Mouse (Mus musculus) embryo, embryonic 11.5 days (tissue): ENCODE measurements around the gene Skap1.
"Not testable (repeated sequence)": the region's sequence is repeated elsewhere in the genome, so short reads cannot be mapped to it uniquely, and the experiment has no call there.

ENCODE experiments used
- DNase-seq: peaks from one replicate; pipeline ENCODE4 v3.0.0-alpha.2; 2012; ENCODE audit warnings: low read depth, low spot score

Gene Skap1

GRCm38 (mm10) chr11:96696168-96696727 is 231.9 kb downstream of the Skap1 start:
- DNase-seq = no peak

GRCm38 (mm10) chr11:96696842-96697455 is 232.6 kb downstream of the Skap1 start:
- no peak for DNase-seq

- no peak for DNase-seq
Observed at GRCm38 (mm10) chr11:96697467-96697866, 233.1 kb downstream of the Skap1 start.

- DNase-seq = no peak
Observed at GRCm38 (mm10) chr11:96703813-96704212, 239.4 kb downstream of the Skap1 start.

- DNase-seq = no peak
Observed at GRCm38 (mm10) chr11:96711268-96711667, 246.9 kb downstream of the Skap1 start.

GRCm38 (mm10) chr11:96711670-96712069 is 247.3 kb downstream of the Skap1 start:
- DNase-seq = no peak

- DNase-seq = no peak
Observed at GRCm38 (mm10) chr11:96713210-96714005, 249.0 kb downstream of the Skap1 start.

- DNase-seq = no peak
Observed at GRCm38 (mm10) chr11:96714011-96714410, 249.6 kb downstream of the Skap1 start.

GRCm38 (mm10) chr11:96715168-96715567 is 250.8 kb downstream of the Skap1 start:
- not testable (repeated sequence) for DNase-seq

- DNase-seq = no peak
Observed at GRCm38 (mm10) chr11:96718609-96719008, 254.2 kb downstream of the Skap1 start.

GRCm38 (mm10) chr11:96725833-96726232 is 261.4 kb downstream of the Skap1 start:
- no peak for DNase-seq

- no peak for DNase-seq
Observed at GRCm38 (mm10) chr11:96728577-96728976, 264.2 kb downstream of the Skap1 start.

GRCm38 (mm10) chr11:96729462-96729861 is 265.1 kb downstream of the Skap1 start:
- no peak for DNase-seq

GRCm38 (mm10) chr11:96730327-96730726 is 265.9 kb downstream of the Skap1 start:
- no peak for DNase-seq

- no peak for DNase-seq
Observed at GRCm38 (mm10) chr11:96732657-96733056, 268.3 kb downstream of the Skap1 start.

GRCm38 (mm10) chr11:96735908-96736307 is 271.5 kb downstream of the Skap1 start:
- peak; percentile 57 for DNase-seq

- no peak for DNase-seq
Observed at GRCm38 (mm10) chr11:96736361-96736760, 272.0 kb downstream of the Skap1 start.

- DNase-seq = no peak
Observed at GRCm38 (mm10) chr11:96737673-96738471, 273.5 kb downstream of the Skap1 start.

GRCm38 (mm10) chr11:96740796-96741195 is 276.4 kb downstream of the Skap1 start:
- DNase-seq = no peak

- DNase-seq = no peak
Observed at GRCm38 (mm10) chr11:96741995-96742394, 277.6 kb downstream of the Skap1 start.

GRCm38 (mm10) chr11:96743000-96743399 is 278.6 kb downstream of the Skap1 start:
- no peak for DNase-seq

- no peak for DNase-seq
Observed at GRCm38 (mm10) chr11:96743891-96744290, 279.5 kb downstream of the Skap1 start.
